Mouse (Mus musculus) hindbrain, postnatal 0 days (tissue): ENCODE measurements around the gene Wrap73. TPM values are rescaled to one million over a fixed set of nuclear protein-coding genes. Genes with fewer than 3 reads are reported as not detected.

Source experiments
- ATAC-seq: fragments of 200-750 bp; cut with Nextera tagmentation; 2 replicates; pipeline ENCODE4 v1.8.0; 2017; ENCODE audit warnings: mild to moderate bottlenecking, moderate TSS enrichment, moderate library complexity
- DNase-seq: peaks from one replicate; pipeline ENCODE4 v3.0.0-alpha.2; 2015; ENCODE audit warnings: low spot score
- H3K27ac ChIP-seq: fragments of 300-500 bp; sonication (generic); 2 replicates; pipeline ENCODE4 v1.5.1; 2014; ENCODE audit warnings: mild to moderate bottlenecking
- H3K27me3 ChIP-seq: fragments of 300-500 bp; sonication (generic); 2 replicates; pipeline ENCODE4 v1.6.1; 2014; ENCODE audit warnings: low read length, mixed read lengths; ENCODE audit not compliant: insufficient read depth
- H3K36me3 ChIP-seq: fragments of 300-500 bp; sonication (generic); 2 replicates; pipeline ENCODE4 v1.6.1; 2014; ENCODE audit warnings: low read length, mixed read lengths; ENCODE audit not compliant: insufficient read depth
- H3K4me1 ChIP-seq: fragments of 300-500 bp; sonication (generic); 2 replicates; pipeline ENCODE4 v1.6.1; 2014; ENCODE audit warnings: antibody characterized with exemption, low read length, mixed read lengths; ENCODE audit not compliant: insufficient read depth
- H3K4me2 ChIP-seq: fragments of 300-500 bp; sonication (generic); 2 replicates; pipeline ENCODE4 v1.6.1; 2014; ENCODE audit warnings: low read depth, mild to moderate bottlenecking, low read length, moderate library complexity, mixed read lengths
- H3K4me3 ChIP-seq: fragments of 300-500 bp; sonication (generic); 2 replicates; pipeline ENCODE4 v1.5.1; 2014; ENCODE audit warnings: low read length
- H3K9ac ChIP-seq: fragments of 300-500 bp; sonication (generic); replicated peaks from 2 replicates; pipeline ENCODE4 v1.6.1; 2014; ENCODE audit warnings: mild to moderate bottlenecking, low read length, moderate library complexity, mixed read lengths
- H3K9me3 ChIP-seq: fragments of 300-500 bp; sonication (generic); 2 replicates; pipeline ENCODE4 v1.6.1; 2016; ENCODE audit warnings: low read length, mixed read lengths
- CTCF ChIP-seq: IDR thresholded peaks from 2 replicates; pipeline ENCODE4 v1.5.1; 2016; ENCODE audit warnings: antibody characterized with exemption, control low read depth, low read depth
- WGBS: fragments of 180-500 bp; shearing (Covaris S2); extraction: QIAGEN DNeasy Blood & Tissue Kit; methylation state at CpG from one replicate; pipeline ENCODE4 v1.1.7; 2014; 5-methylcytosine and 5-hydroxymethylcytosine counted together
- polyA plus RNA-seq: library from polyadenylated mRNA; unstranded; fragments of >200 nt; fragmentation: Nextera tagmentation; extraction: Ambion mirVana; gene quantifications from 2 replicates; pipeline ENCODE4 v1.2.1, GENCODE M21; 2015
- total RNA-seq: library from RNA; depleted of rRNA; stranded (reverse); fragments of >200 nt; gene quantifications from 2 replicates; pipeline ENCODE4 v1.2.3, GENCODE M21; 2014

Gene Wrap73
- total and polyA plus RNA-seq, 2 experiments from 2014 or later: 36.5 to 76.7 TPM

DNA sequence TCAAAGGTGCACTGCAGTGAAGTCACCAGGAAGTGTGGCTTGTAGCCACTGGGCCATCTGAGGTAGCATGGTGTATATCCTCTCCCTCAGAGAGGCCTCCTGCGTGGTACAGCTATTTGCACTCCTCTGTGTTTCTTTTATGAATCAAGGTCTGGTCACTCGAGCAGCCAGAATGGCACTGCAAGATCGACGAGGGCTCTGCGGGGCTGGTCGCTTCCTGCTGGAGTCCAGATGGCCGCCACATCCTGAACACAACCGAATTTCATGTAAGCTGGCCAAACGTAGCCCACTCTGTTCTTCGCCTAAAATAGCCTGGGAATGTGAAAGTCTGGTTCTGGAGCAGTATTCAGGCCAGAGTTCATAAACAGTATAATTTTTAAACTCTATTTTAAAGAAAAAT, 4.2 kb downstream of the Wrap73 start:
- ATAC-seq (no peak), DNase-seq (no peak)
- 76% methylated on average over 10 of the region's 10 CpGs for WGBS
- no peak for TF ChIP-seq CTCF
- H3K9me3 ChIP-seq: no peaks in the 10 kb centered on the region
- H3K9ac ChIP-seq: no peak overlapping the region
- H3K27ac ChIP-seq: no peak overlapping the region
- peaks cover 16% of the 10 kb centered on the region for H3K36me3 ChIP-seq
- peaks cover 10% of the 10 kb centered on the region; the same call in 1 of the 2 replicates for H3K4me1 ChIP-seq
- no peak overlapping the region for H3K4me2 ChIP-seq
- no peak overlapping the region for H3K4me3 ChIP-seq
- H3K27me3 ChIP-seq: peaks cover 4% of the 10 kb centered on the region; the same call in 1 of the 2 replicates

DNA sequence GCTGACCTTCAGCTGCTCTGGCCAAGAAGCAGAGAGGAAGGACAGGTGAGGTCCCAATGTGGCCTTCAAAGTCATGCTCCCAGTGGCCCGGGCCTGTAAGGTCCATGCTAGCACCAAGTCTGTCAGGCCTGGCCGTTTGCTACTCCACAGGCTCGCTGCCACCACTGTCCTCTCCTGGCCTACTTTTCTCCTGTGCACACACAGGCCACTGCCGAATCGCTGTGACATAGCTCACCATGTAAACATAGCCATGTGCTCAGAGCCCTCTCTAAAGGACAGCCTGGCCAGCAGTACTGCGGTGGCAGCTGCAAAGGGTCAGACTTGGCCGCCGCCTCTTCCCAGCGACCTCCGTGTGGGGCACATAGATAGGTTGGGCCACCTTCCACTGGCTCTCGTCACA, 11.9 kb downstream of the Wrap73 start:
- TF ChIP-seq CTCF: no peak
- Histone ChIP-seq H3K9ac (no peak overlapping the region), H3K4me1 (0 out of 2 replicates have a peak, but pooled peaks cover under 1% of the 10 kb centered on the region), H3K36me3 (peaks cover 64% of the 10 kb centered on the region), H3K27me3 (no peaks in the 10 kb centered on the region), H3K27ac (no peak overlapping the region), H3K9me3 (no peaks in the 10 kb centered on the region), H3K4me3 (no peak overlapping the region), H3K4me2 (no peak overlapping the region)
- DNase-seq: no peak
- ATAC-seq: no peak
- WGBS: 69% methylated on average over 11 of the region's 11 CpGs

DNA sequence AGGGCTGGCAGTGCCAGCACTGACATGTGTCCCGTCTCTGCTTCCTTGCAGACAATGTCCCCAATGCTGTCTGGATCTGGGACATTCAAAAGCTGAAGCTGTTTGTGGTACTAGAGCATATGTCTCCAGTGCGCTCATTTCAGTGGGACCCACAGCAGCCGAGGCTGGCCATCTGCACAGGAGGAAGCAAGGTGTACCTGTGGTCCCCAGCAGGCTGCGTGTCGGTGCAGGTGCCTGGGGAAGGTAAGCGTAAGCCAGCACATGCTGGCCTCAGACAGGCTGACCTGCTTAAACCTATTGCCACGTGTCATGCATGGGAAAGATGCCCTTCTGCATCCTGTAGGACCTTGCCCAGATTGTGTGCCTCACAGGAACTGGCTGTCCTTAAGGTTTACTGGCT, 13.9 kb downstream of the Wrap73 start:
- TF ChIP-seq CTCF: no peak
- no peaks in the 10 kb centered on the region for H3K27me3 ChIP-seq

DNA sequence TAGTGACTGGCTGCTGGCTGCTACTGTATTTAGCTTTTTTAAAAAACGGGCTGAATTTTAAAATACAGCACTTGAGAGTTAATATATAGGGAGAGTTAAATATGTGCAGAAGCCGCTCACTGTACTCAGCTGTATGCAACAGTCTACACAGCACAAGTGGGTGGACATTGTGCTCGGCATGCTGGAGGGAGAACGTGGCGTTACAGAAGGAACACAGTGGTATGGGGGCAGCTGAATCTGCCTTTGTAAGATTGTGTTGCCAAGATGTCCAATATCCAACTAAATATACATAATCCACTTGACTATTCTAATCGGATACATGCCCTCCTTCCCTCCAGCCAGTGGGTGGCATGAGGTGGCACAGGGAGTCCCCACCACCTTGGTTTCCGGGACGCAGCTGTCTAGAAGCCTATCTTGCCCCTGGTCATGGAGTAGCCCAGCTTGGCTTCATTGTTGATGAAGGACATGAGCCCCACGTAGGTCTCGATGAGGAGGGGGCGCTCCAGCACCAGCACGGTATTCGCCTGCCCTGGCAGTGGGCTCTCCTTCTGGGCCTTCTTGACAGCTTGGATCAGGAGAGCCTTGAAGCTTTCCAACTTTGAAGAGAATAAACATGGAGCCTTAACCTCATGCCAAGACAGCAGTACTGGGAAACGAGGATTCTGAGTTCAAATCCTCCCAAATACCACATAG, 15.9 kb downstream of the Wrap73 start:
- Histone ChIP-seq H3K27me3 (no peaks in the 10 kb centered on the region), H3K9ac (no peak overlapping the region), H3K36me3 (peaks cover 39% of the 10 kb centered on the region; the same call in 1 of the 2 replicates), H3K9me3 (no peaks in the 10 kb centered on the region), H3K4me3 (no peak overlapping the region), H3K27ac (no peak overlapping the region), H3K4me2 (no peak overlapping the region), H3K4me1 (peaks cover 12% of the 10 kb centered on the region)
- ATAC-seq (no peak), DNase-seq (no peak)
- WGBS: 93% methylated on average over 14 of the region's 14 CpGs
- no peak for TF ChIP-seq CTCF

More for the DNA sequence above, 13.9 kb downstream of the Wrap73 start:
- 77% methylated on average over 7 of the region's 7 CpGs for WGBS
- peaks cover 8% of the 10 kb centered on the region for H3K4me1 ChIP-seq
- no peak overlapping the region for H3K4me2 ChIP-seq
- H3K9me3 ChIP-seq: no peaks in the 10 kb centered on the region
- no peak for ATAC-seq
- H3K36me3 ChIP-seq: peaks cover 59% of the 10 kb centered on the region
- no peak overlapping the region for H3K4me3 ChIP-seq
- DNase-seq: no peak
- no peak overlapping the region for H3K9ac ChIP-seq
- no peak overlapping the region for H3K27ac ChIP-seq

DNA sequence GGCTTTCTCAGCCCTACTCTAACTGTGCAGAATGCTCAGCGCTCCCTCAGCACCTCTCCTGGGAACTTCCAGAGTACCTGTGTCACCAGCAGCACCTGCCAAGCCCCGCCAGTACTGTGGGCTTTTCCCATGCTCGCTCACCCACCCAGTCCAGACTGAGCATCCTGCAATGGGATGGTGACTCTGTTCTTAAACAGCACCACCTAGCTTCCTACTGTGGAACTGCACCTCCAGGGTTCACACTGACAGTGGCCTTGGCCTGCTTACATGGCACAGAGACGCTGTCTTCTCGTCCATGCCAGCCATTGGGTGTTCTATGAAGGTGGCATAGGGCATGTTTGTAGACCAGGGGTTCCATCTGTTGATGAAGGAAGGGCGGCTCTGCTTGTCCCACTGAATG, 16.8 kb downstream of the Wrap73 start:
- ATAC-seq: peak; percentile 50; the same call in 1 of the 2 replicates
- peak; percentile 100 for TF ChIP-seq CTCF
- 17% methylated on average over 6 of the region's 6 CpGs for WGBS

DNA sequence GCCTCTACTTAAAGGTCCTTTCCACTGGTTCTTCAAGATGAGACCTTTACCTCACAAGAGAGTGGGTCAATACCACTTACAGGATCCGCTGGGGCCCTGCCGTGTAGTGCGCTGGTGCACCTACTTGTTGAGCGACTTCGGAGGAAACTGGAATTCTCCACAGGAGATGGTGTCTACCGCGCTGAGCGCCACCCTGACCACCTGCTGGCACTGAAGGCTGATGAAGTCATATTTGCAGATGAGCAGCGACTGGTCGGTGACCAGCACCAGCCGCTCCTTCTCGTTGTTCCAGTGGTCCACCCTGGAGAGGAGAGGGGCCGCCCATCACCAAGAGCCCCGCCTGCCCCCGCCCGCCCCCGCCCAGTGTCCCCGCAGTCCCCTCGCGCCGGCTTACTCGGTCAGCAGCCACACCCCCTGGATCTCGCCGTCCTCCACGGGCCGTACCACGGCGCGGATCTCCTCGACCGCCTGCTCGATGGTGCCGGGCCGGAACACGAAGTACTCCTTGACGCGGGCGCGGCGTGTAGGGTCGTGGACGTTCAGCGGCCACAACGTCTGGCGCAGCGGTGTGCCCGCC, 17.9 kb downstream of the Wrap73 start:
- Histone ChIP-seq H3K4me3 (peak overlapping the region; percentile 71), H3K27ac (peak overlapping the region; percentile 81), H3K27me3 (no peaks in the 10 kb centered on the region), H3K9ac (peak overlapping the region; percentile 78), H3K36me3 (peaks cover 30% of the 10 kb centered on the region; the same call in 1 of the 2 replicates), H3K4me2 (peak overlapping the region; percentile 84), H3K9me3 (no peaks in the 10 kb centered on the region), H3K4me1 (peaks cover 12% of the 10 kb centered on the region)
- peak; percentile 42 for DNase-seq
- ATAC-seq: peak; percentile 62
- WGBS: 2% methylated on average over 39 of the region's 47 CpGs
- no peak for TF ChIP-seq CTCF

More for the DNA sequence above, 16.8 kb downstream of the Wrap73 start:
- DNase-seq: peak; percentile 88
- H3K9me3 ChIP-seq: no peaks in the 10 kb centered on the region
- peak overlapping the region; percentile 84 for H3K4me2 ChIP-seq
- H3K27me3 ChIP-seq: no peaks in the 10 kb centered on the region
- H3K27ac ChIP-seq: no peak overlapping the region
- peaks cover 35% of the 10 kb centered on the region; the same call in 1 of the 2 replicates for H3K36me3 ChIP-seq
- H3K4me1 ChIP-seq: peaks cover 12% of the 10 kb centered on the region
- H3K9ac ChIP-seq: no peak overlapping the region
- H3K4me3 ChIP-seq: no peak overlapping the region
